Mouse (Mus musculus) neural tube, embryonic 15.5 days (tissue): ENCODE measurements around the gene Klf9. TPM values are rescaled to one million over a fixed set of nuclear protein-coding genes. Genes with fewer than 3 reads are reported as not detected.

ENCODE experiments used
- ATAC-seq: fragments of 200-750 bp; cut with Nextera tagmentation; 2 replicates; pipeline ENCODE4 v1.8.0; 2017; ENCODE audit warnings: mild to moderate bottlenecking, moderate TSS enrichment, moderate library complexity; ENCODE audit not compliant: low FRiP score
- H3K27ac ChIP-seq: fragments of 300-500 bp; sonication (generic); replicated peaks from 2 replicates; pipeline ENCODE4 v1.5.1; 2015; ENCODE audit warnings: mild to moderate bottlenecking, inconsistent platforms
- H3K27me3 ChIP-seq: fragments of 300-500 bp; sonication (generic); replicated peaks from 2 replicates; pipeline ENCODE4 v1.6.1; 2015; ENCODE audit warnings: inconsistent platforms
- H3K36me3 ChIP-seq: fragments of 300-500 bp; sonication (generic); 2 replicates; pipeline ENCODE4 v1.6.1; 2015; ENCODE audit warnings: inconsistent platforms
- H3K4me1 ChIP-seq: fragments of 300-500 bp; sonication (generic); 2 replicates; pipeline ENCODE4 v1.6.1; 2015; ENCODE audit warnings: inconsistent platforms
- H3K4me2 ChIP-seq: fragments of 300-500 bp; sonication (generic); 2 replicates; pipeline ENCODE4 v1.6.1; 2015; ENCODE audit warnings: inconsistent platforms, mild to moderate bottlenecking, moderate library complexity
- H3K4me3 ChIP-seq: fragments of 300-500 bp; sonication (generic); replicated peaks from 2 replicates; pipeline ENCODE4 v1.5.1; 2015; ENCODE audit warnings: mild to moderate bottlenecking, inconsistent platforms
- H3K9ac ChIP-seq: fragments of 300-500 bp; sonication (generic); replicated peaks from 2 replicates; pipeline ENCODE4 v1.6.1; 2015; ENCODE audit warnings: mild to moderate bottlenecking, inconsistent platforms
- H3K9me3 ChIP-seq: fragments of 300-500 bp; sonication (generic); replicated peaks from 2 replicates; pipeline ENCODE4 v1.6.1; 2016; ENCODE audit warnings: inconsistent platforms
- WGBS: fragments of 180-500 bp; shearing (Covaris S2); methylation state at CpG from one replicate; pipeline ENCODE4 v1.1.7; 2015; ENCODE audit warnings: mixed read lengths; 5-methylcytosine and 5-hydroxymethylcytosine counted together
- polyA plus RNA-seq: library from polyadenylated mRNA; unstranded; fragments of >200 nt; fragmentation: Nextera tagmentation; extraction: Ambion mirVana; gene quantifications from 2 replicates; pipeline ENCODE4 v1.2.1, GENCODE M21; 2015

Klf9 gene
- polyA plus RNA-seq, 1 experiment from 2014 or later, result 5.0 TPM

DNA sequence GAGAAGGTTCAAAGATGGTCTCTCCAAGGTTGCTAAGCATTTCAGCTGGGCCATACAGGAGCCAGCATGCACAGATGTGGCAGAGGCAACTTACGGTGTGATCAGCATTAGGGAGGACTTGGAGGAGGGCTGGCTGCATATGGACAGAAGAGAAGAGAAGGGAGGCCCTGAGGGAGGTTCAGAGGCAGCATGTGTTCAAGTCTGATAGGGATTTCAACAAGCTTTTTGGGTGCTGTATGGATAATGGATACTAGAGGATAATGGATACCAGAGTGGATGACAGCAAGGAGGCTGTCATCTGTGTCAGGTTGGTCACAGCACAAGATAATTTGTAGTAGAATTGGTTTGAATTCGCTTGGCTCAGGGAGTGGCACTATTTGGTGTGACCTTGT is 28.6 kb downstream of the Klf9 start:
- no peaks in the 10 kb centered on the region for H3K4me1 ChIP-seq
- no peaks in the 10 kb centered on the region for H3K36me3 ChIP-seq
- 94% methylated on average over 2 of the region's 2 CpGs for WGBS
- no peak overlapping the region for H3K4me3 ChIP-seq
- no peak overlapping the region for H3K9ac ChIP-seq
- H3K4me2 ChIP-seq, result no peak overlapping the region
- ATAC-seq, result no peak
- no peaks in the 10 kb centered on the region for H3K9me3 ChIP-seq
- no peaks in the 10 kb centered on the region for H3K27me3 ChIP-seq
- no peak overlapping the region for H3K27ac ChIP-seq

- Histone ChIP-seq H3K4me1 (no peaks in the 10 kb centered on the region), H3K36me3 (no peaks in the 10 kb centered on the region), H3K27me3 (no peaks in the 10 kb centered on the region), H3K9me3 (no peaks in the 10 kb centered on the region), H3K9ac (no peak overlapping the region), H3K4me2 (no peak overlapping the region), H3K27ac (no peak overlapping the region), H3K4me3 (no peak overlapping the region)
- 90% methylated on average over 5 of the region's 5 CpGs for WGBS
- no peak for ATAC-seq
Observed at GRCm38 (mm10) chr19:23170476-23170875, 29.4 kb downstream of the Klf9 start.

DNA sequence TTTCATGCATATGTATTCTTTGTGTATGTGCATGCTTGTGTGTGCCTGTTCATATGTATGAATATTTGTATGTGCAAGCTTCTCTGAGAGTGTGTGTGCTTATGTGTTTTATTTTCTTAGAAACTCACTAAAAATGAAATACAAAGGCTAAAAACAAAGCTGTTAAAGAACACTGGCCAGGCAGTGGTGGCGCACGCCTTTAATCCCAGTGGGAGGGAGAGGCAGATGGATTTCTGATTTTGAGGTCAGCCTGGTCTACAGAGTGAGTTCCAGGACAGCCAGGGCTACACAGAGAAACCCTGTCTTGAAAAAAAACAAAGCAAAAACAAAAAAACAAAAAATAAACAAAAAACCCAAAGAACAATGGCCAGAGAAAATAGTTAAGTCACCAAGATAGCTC is 30.1 kb downstream of the Klf9 start:
- H3K36me3 ChIP-seq, result no peaks in the 10 kb centered on the region
- no peak overlapping the region for H3K9ac ChIP-seq
- no peak for ATAC-seq
- H3K27ac ChIP-seq, result no peak overlapping the region
- H3K27me3 ChIP-seq, result no peaks in the 10 kb centered on the region
- 90% methylated on average over 2 of the region's 2 CpGs for WGBS
- no peak overlapping the region for H3K4me3 ChIP-seq
- no peak overlapping the region for H3K4me2 ChIP-seq
- no peaks in the 10 kb centered on the region for H3K9me3 ChIP-seq
- H3K4me1 ChIP-seq, result no peaks in the 10 kb centered on the region

DNA sequence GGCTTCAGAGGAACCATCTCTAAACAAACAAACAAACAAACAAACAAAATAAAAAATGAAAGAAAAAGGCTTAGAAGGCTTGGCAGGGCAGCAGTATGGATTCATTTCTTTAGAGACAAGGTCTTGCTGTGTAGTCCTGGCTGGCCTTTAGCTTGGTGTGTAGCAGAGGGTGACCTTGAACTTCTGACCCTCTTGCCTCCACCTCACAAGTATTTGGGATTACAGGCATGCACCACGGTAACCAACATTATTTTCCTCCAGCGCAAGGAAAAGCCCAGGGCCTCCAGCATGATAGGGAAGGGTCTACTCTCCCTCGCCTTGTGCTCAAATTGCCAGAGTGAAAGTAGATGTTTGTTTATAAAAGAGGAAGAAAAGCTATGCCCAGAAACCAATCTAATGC is 34.1 kb downstream of the Klf9 start:
- ATAC-seq, result no peak
- Histone ChIP-seq H3K9me3 (no peaks in the 10 kb centered on the region), H3K9ac (no peak overlapping the region), H3K4me3 (no peak overlapping the region), H3K36me3 (no peaks in the 10 kb centered on the region), H3K4me1 (no peaks in the 10 kb centered on the region), H3K27ac (no peak overlapping the region), H3K27me3 (no peaks in the 10 kb centered on the region), H3K4me2 (no peak overlapping the region)
- WGBS, result 84% methylated on average over 3 of the region's 3 CpGs

- H3K27ac ChIP-seq, result no peak overlapping the region
- no peaks in the 10 kb centered on the region for H3K9me3 ChIP-seq
- no peaks in the 10 kb centered on the region for H3K36me3 ChIP-seq
- no peak overlapping the region for H3K9ac ChIP-seq
- no peak overlapping the region for H3K4me3 ChIP-seq
- 72% methylated on average over 2 of the region's 2 CpGs for WGBS
- no peaks in the 10 kb centered on the region for H3K27me3 ChIP-seq
- H3K4me1 ChIP-seq, result no peaks in the 10 kb centered on the region
- no peak for ATAC-seq
- H3K4me2 ChIP-seq, result no peak overlapping the region
Observed at GRCm38 (mm10) chr19:23175511-23175910, 34.5 kb downstream of the Klf9 start.

DNA sequence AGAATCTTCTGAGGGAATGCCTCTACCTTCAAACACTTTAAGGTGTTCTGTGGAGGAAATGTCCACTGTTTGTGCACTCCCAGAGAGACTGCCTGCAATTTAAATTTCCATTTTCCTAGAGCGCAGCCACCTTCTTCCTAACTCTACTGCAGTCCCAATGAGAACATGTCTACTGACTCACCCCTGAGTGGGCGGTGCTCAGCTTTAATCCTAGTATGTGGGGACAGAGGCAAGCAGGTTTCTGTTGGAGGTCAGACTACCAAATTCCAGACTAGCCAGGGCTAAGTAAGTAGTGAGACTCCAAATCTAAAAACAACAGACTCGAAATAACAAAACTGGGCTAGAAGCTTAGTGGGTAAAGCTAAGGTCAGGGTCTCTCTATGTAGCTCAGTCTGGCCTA is 37.5 kb downstream of the Klf9 start:
- no peaks in the 10 kb centered on the region for H3K9me3 ChIP-seq
- H3K4me3 ChIP-seq, result no peak overlapping the region
- no peak overlapping the region for H3K27ac ChIP-seq
- no peaks in the 10 kb centered on the region for H3K27me3 ChIP-seq
- H3K9ac ChIP-seq, result no peak overlapping the region
- H3K4me1 ChIP-seq, result no peaks in the 10 kb centered on the region
- ATAC-seq, result no peak
- H3K4me2 ChIP-seq, result no peak overlapping the region
- H3K36me3 ChIP-seq, result no peaks in the 10 kb centered on the region
- 96% methylated on average over 3 of the region's 3 CpGs for WGBS

DNA sequence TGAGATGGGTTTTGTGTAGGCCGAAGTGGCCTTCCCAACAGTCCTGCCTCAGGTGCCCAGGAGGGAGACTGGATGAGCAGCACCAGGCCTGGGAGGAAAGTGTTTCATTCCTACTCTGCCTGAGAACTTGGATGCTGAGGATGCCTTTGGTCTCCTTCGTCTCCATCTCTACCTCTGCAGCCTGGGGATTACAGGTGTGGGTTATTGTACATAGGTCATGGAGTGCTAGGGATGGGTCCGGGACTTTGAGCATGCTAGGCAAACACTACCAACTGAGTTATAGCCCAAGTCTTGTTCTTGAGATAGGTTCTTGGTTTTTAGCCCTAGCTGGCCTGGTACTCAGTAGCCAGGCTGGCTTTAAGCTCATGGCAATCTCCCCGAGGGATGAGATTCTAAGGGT is 42.5 kb downstream of the Klf9 start:
- 97% methylated on average over 4 of the region's 4 CpGs for WGBS
- H3K4me1 ChIP-seq, result no peaks in the 10 kb centered on the region
- H3K9ac ChIP-seq, result no peak overlapping the region
- no peak overlapping the region for H3K4me3 ChIP-seq
- no peak overlapping the region for H3K4me2 ChIP-seq
- no peaks in the 10 kb centered on the region for H3K9me3 ChIP-seq
- no peaks in the 10 kb centered on the region for H3K36me3 ChIP-seq
- no peak for ATAC-seq
- H3K27ac ChIP-seq, result no peak overlapping the region
- no peaks in the 10 kb centered on the region for H3K27me3 ChIP-seq

- Histone ChIP-seq H3K4me3 (no peak overlapping the region), H3K9ac (no peak overlapping the region), H3K4me1 (no peaks in the 10 kb centered on the region), H3K9me3 (no peaks in the 10 kb centered on the region), H3K36me3 (no peaks in the 10 kb centered on the region), H3K27ac (no peak overlapping the region), H3K27me3 (no peaks in the 10 kb centered on the region), H3K4me2 (no peak overlapping the region)
- 67% methylated on average over 4 of the region's 4 CpGs for WGBS
- 0 out of 2 replicates have a peak, but pooled peaks have one; percentile 50 for ATAC-seq
Observed at GRCm38 (mm10) chr19:23184068-23184467, 43.0 kb downstream of the Klf9 start.

GRCm38 (mm10) chr19:23187732-23188131 is 46.7 kb downstream of the Klf9 start:
- H3K36me3 ChIP-seq, result no peaks in the 10 kb centered on the region
- no peak overlapping the region for H3K27ac ChIP-seq
- no peak overlapping the region for H3K9ac ChIP-seq
- no peaks in the 10 kb centered on the region for H3K4me1 ChIP-seq
- no peak for ATAC-seq
- no peak overlapping the region for H3K4me2 ChIP-seq
- WGBS, result 88% methylated on average over 6 of the region's 6 CpGs
- H3K9me3 ChIP-seq, result no peaks in the 10 kb centered on the region
- no peak overlapping the region for H3K4me3 ChIP-seq
- H3K27me3 ChIP-seq, result no peaks in the 10 kb centered on the region

DNA sequence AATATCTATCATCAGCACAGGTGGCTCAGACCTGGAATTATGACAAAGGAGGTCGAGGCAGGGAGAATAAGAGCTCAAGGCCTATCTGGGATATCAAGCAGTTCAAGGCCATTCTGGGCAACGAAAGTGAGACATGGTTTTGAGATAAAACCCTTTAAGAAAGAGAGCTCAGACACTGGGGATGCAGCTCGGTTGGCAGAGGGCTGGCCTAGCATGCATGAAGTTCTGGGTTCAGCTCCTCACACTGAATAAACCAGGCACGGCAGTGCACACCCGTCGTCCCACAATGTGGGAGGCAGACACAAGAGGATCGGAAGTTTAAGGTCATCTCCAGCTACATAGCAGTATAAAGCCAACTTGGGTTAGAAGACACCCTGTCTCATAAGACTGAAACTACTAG is 48.0 kb downstream of the Klf9 start:
- Histone ChIP-seq H3K27me3 (no peaks in the 10 kb centered on the region), H3K27ac (no peak overlapping the region), H3K36me3 (no peaks in the 10 kb centered on the region), H3K4me2 (no peak overlapping the region), H3K4me3 (no peak overlapping the region), H3K9me3 (no peaks in the 10 kb centered on the region), H3K4me1 (no peaks in the 10 kb centered on the region), H3K9ac (no peak overlapping the region)
- ATAC-seq, result no peak
- WGBS, result 96% methylated on average over 7 of the region's 7 CpGs

GRCm38 (mm10) chr19:23189744-23190143 is 48.7 kb downstream of the Klf9 start:
- no peaks in the 10 kb centered on the region for H3K4me1 ChIP-seq
- H3K27ac ChIP-seq, result no peak overlapping the region
- H3K9ac ChIP-seq, result no peak overlapping the region
- 96% methylated on average over 1 of the region's 1 CpGs for WGBS
- no peaks in the 10 kb centered on the region for H3K27me3 ChIP-seq
- ATAC-seq, result no peak
- no peak overlapping the region for H3K4me2 ChIP-seq
- H3K4me3 ChIP-seq, result no peak overlapping the region
- H3K36me3 ChIP-seq, result no peaks in the 10 kb centered on the region
- H3K9me3 ChIP-seq, result no peaks in the 10 kb centered on the region

DNA sequence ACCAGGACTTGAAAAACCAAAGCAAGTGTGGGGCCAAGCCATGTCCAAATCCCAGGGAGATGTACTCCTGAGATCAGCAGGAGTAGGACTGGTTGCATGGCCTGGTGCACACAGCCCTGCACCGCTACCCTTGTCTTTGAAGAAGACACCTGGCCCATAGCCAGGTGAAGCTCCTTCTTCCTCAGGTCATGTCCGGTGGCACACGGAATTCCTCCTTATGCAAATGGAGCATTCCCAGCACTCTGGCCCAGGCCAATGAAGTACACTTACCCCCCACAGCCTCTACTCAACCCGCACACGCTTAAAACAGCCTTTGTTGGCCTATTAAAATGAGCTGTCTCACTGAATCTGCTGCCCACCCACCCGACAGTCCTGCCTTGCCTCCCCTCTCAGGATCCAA is 50.5 kb downstream of the Klf9 start:
- H3K4me2 ChIP-seq, result no peak overlapping the region
- H3K9me3 ChIP-seq, result no peaks in the 10 kb centered on the region
- no peak overlapping the region for H3K9ac ChIP-seq
- no peak overlapping the region for H3K4me3 ChIP-seq
- no peak overlapping the region for H3K27ac ChIP-seq
- WGBS, result 89% methylated on average over 6 of the region's 6 CpGs
- ATAC-seq, result no peak
- no peaks in the 10 kb centered on the region for H3K27me3 ChIP-seq
- no peaks in the 10 kb centered on the region for H3K4me1 ChIP-seq
- peaks cover 3% of the 10 kb centered on the region; the same call in 1 of the 2 replicates for H3K36me3 ChIP-seq

- no peak for ATAC-seq
- WGBS, result 74% methylated on average over 3 of the region's 3 CpGs
- Histone ChIP-seq H3K27ac (no peak overlapping the region), H3K9ac (no peak overlapping the region), H3K36me3 (peaks cover 6% of the 10 kb centered on the region; the same call in 1 of the 2 replicates), H3K4me1 (no peaks in the 10 kb centered on the region), H3K9me3 (no peaks in the 10 kb centered on the region), H3K27me3 (no peaks in the 10 kb centered on the region), H3K4me3 (no peak overlapping the region), H3K4me2 (no peak overlapping the region)
Observed at GRCm38 (mm10) chr19:23193076-23193475, 52.0 kb downstream of the Klf9 start.
